Mouse (Mus musculus) C2C12 (cell line): Measurements from ENCODE around the gene Rab5c.

Source experiments
- CEBPB ChIP-seq: IDR thresholded peaks from one replicate; pipeline ENCODE4 v1.6.1; 2011; ENCODE audit warnings: low read depth, mild to moderate bottlenecking, control low read depth, moderate library complexity
- CTCF ChIP-seq: IDR thresholded peaks from one replicate; pipeline ENCODE4 v1.5.1; 2011; ENCODE audit not compliant: control insufficient read depth, insufficient read depth, insufficient read length
- FOSL1 ChIP-seq: IDR thresholded peaks from one replicate; pipeline ENCODE4 v1.8.0; 2011; ENCODE audit warnings: mild to moderate bottlenecking, low read length; ENCODE audit not compliant: poor library complexity, insufficient read depth, severe bottlenecking
- MAX ChIP-seq: IDR thresholded peaks from one replicate; pipeline ENCODE4 v1.6.1; 2011; ENCODE audit warnings: mild to moderate bottlenecking, control low read depth
- MYOD1 ChIP-seq: IDR thresholded peaks from one replicate; pipeline ENCODE4 v1.6.1; 2011; ENCODE audit warnings: low read depth; ENCODE audit not compliant: control insufficient read depth, insufficient read length
- USF1 ChIP-seq: IDR thresholded peaks from one replicate; pipeline ENCODE4 v1.6.1; 2011; ENCODE audit warnings: low read depth, mild to moderate bottlenecking, control low read depth, moderate library complexity

DNA sequence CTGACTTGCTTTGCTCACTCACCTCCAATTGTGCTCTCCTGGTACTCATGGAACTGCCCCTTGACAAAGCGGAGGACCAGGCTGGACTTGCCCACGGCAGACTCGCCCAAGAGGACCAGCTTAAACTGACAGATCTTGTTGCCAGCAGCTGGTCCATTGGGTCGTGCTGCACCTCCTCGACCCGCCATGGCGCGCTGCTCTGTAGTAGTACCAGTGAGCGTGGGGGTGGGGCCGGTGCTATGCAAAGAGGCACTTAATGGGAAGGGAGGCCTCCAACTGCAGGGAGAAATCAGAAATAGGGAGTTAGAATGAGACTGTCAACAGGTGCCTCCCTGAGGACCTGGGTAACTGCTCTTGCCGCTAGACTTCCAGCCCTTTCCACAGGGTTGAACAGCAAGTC, 18.1 kb downstream of the Rab5c start:
- TF ChIP-seq CTCF (no peak), MAX (no peak), MYOD1 (no peak), FOSL1 (no peak), USF1 (no peak), CEBPB (no peak)
